Mouse (Mus musculus): ENCODE data around the gene Axin2.

Axin2 gene

GRCm38 (mm10) chr11:108928752-108929151 is 8.6 kb downstream of the Axin2 start:
- no peak for DNase-seq (ENCODE audit: low spot score in 2 of 2)

GRCm38 (mm10) chr11:108929176-108929575 is 9.0 kb downstream of the Axin2 start:
- no peak for DNase-seq (ENCODE audit: low spot score in 2 of 2)

GRCm38 (mm10) chr11:108929700-108930099 is 9.6 kb downstream of the Axin2 start:
- DNase-seq (ENCODE audit: low spot score in 2 of 2): no peak

- no peak for DNase-seq (ENCODE audit: low spot score in 2 of 2)
Measured at GRCm38 (mm10) chr11:108930612-108931011, 10.5 kb downstream of the Axin2 start.

- no peak for DNase-seq (ENCODE audit: low spot score in 2 of 2)
Measured at GRCm38 (mm10) chr11:108933835-108934234, 13.7 kb downstream of the Axin2 start.

- no peak for DNase-seq (ENCODE audit: low spot score in 2 of 2)
Measured at GRCm38 (mm10) chr11:108935128-108935868, 15.1 kb downstream of the Axin2 start.

- no peak for DNase-seq (ENCODE audit: low spot score in 2 of 2)
Measured at GRCm38 (mm10) chr11:108936016-108936792, 16.1 kb downstream of the Axin2 start.

- no peak for DNase-seq (ENCODE audit: low spot score in 2 of 2)
Measured at GRCm38 (mm10) chr11:108940655-108941412, 20.7 kb downstream of the Axin2 start.

- DNase-seq (ENCODE audit: low spot score in 2 of 2): no peak
Measured at GRCm38 (mm10) chr11:108941836-108942235, 21.7 kb downstream of the Axin2 start.

- DNase-seq (ENCODE audit: low spot score in 2 of 2): no peak
Measured at GRCm38 (mm10) chr11:108943741-108944140, 23.6 kb downstream of the Axin2 start.

- DNase-seq (ENCODE audit: low spot score in 2 of 2): no peak
Measured at GRCm38 (mm10) chr11:108945666-108946065, 25.5 kb downstream of the Axin2 start.

- DNase-seq (ENCODE audit: low spot score in 2 of 2): no peak
Measured at GRCm38 (mm10) chr11:108947425-108948184, 27.5 kb downstream of the Axin2 start.

GRCm38 (mm10) chr11:108948501-108948900 is 28.4 kb downstream of the Axin2 start:
- DNase-seq (ENCODE audit: low spot score in 2 of 2): no peak

GRCm38 (mm10) chr11:108948931-108949330 is 28.8 kb downstream of the Axin2 start:
- no peak for DNase-seq (ENCODE audit: low spot score in 2 of 2)

- no peak for DNase-seq (ENCODE audit: low spot score in 2 of 2)
Measured at GRCm38 (mm10) chr11:108952343-108952742, 32.2 kb downstream of the Axin2 start.

- no peak for DNase-seq (ENCODE audit: low spot score in 2 of 2)
Measured at GRCm38 (mm10) chr11:108955943-108956342, 35.8 kb downstream of the Axin2 start.

GRCm38 (mm10) chr11:108958349-108958748 is 38.2 kb downstream of the Axin2 start:
- no peak for DNase-seq (ENCODE audit: low spot score in 2 of 2)

- DNase-seq (ENCODE audit: low spot score in 2 of 2): no peak
Measured at GRCm38 (mm10) chr11:108959196-108959595, 39.0 kb downstream of the Axin2 start.

- DNase-seq (ENCODE audit: low spot score in 2 of 2): no peak
Measured at GRCm38 (mm10) chr11:108961651-108962065, 41.5 kb downstream of the Axin2 start.

GRCm38 (mm10) chr11:108963476-108964232 is 43.5 kb downstream of the Axin2 start:
- no peak for DNase-seq (ENCODE audit: low spot score in 2 of 2)

- no peak for DNase-seq (ENCODE audit: low spot score in 2 of 2)
Measured at GRCm38 (mm10) chr11:108965740-108966139, 45.6 kb downstream of the Axin2 start.

Measured in spleen, postnatal 36 days (tissue).